Mouse (Mus musculus) bone marrow macrophage, adult 2 months (primary cell): ENCODE data around the gene Adgrl3.

ENCODE experiments used
- CTCF ChIP-seq: IDR thresholded peaks from 2 replicates; pipeline ENCODE4 v1.5.1; 2012; ENCODE audit warnings: low read depth, mild to moderate bottlenecking, low read length, moderate library complexity
- POLR2A ChIP-seq: IDR thresholded peaks from 2 replicates; pipeline ENCODE4 v1.6.1; 2012; ENCODE audit warnings: mild to moderate bottlenecking, low read depth, low read length, borderline replicate concordance

DNA sequence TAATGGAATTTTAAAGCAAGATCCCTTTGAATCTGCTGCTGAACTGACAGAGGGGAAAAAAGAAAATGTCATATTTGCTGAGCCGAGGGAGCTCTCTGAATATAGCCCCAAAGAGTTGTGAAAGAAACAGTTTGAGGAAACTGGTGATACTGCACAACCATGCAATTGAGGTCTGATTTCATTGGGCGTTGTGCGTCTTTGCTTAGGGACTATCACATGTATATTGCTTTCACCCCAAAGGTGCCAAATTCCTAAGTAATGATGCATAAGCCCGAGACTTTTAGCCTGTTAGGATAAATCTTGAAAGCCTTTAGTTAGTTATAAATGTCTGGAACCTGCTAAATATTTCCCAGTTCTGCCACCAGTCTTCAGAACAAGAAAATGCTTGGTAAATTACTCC is 594.7 kb downstream of the Adgrl3 start:
- TF ChIP-seq POLR2A, result no peak
- no peak for TF ChIP-seq CTCF
